Mouse (Mus musculus) forebrain, postnatal 0 days (tissue): ENCODE measurements at regions not wholly inside any gene's neighbourhood (a gene's known extent, or its start where the extent isn't known, plus 50 kb on each side); places are given as distances from the start of the nearest gene placed in this dataset.

Source experiments
- ATAC-seq: fragments of 200-750 bp; cut with Nextera tagmentation; 2 replicates; pipeline ENCODE4 v1.8.0; 2017; ENCODE audit warnings: mild to moderate bottlenecking, moderate library complexity
- DNase-seq: peaks from one replicate; pipeline ENCODE4 v3.0.0-alpha.2; 2015
- H3K27ac ChIP-seq: fragments of 300-500 bp; sonication (generic); 2 replicates; pipeline ENCODE4 v1.5.1; 2014; ENCODE audit warnings: low read depth, mild to moderate bottlenecking, antibody characterized with exemption, low read length, moderate library complexity, mixed read lengths
- H3K27me3 ChIP-seq: fragments of 300-500 bp; sonication (generic); 2 replicates; pipeline ENCODE4 v1.6.1; 2014; ENCODE audit warnings: mild to moderate bottlenecking, low read length, mixed read lengths; ENCODE audit not compliant: insufficient read depth
- H3K36me3 ChIP-seq: fragments of 300-500 bp; sonication (generic); 2 replicates; pipeline ENCODE4 v1.6.1; 2014; ENCODE audit warnings: mild to moderate bottlenecking, moderate library complexity; ENCODE audit not compliant: insufficient read depth
- H3K4me1 ChIP-seq: fragments of 300-500 bp; sonication (generic); 2 replicates; pipeline ENCODE4 v1.6.1; 2014; ENCODE audit warnings: antibody characterized with exemption; ENCODE audit not compliant: insufficient read depth
- H3K4me2 ChIP-seq: fragments of 300-500 bp; sonication (generic); 2 replicates; pipeline ENCODE4 v1.6.1; 2014; ENCODE audit warnings: low read depth, mild to moderate bottlenecking, moderate library complexity
- H3K4me3 ChIP-seq: fragments of 300-500 bp; sonication (generic); 2 replicates; pipeline ENCODE4 v1.5.1; 2014; ENCODE audit warnings: low read depth, low read length, mixed read lengths
- H3K9ac ChIP-seq: fragments of 300-500 bp; sonication (generic); 2 replicates; pipeline ENCODE4 v1.6.1; 2014; ENCODE audit warnings: mild to moderate bottlenecking
- H3K9me3 ChIP-seq: fragments of 300-500 bp; sonication (generic); 2 replicates; pipeline ENCODE4 v1.6.1; 2016; ENCODE audit warnings: low read length
- CTCF ChIP-seq: sonication (generic); IDR thresholded peaks from 2 replicates; pipeline ENCODE4 v1.5.1; 2016; ENCODE audit warnings: antibody characterized with exemption, control low read depth, low read depth
- WGBS: fragments of 180-500 bp; shearing (Covaris S2); extraction: QIAGEN DNeasy Blood & Tissue Kit; methylation state at CpG from one replicate; pipeline ENCODE4 v1.1.7; 2014; 5-methylcytosine and 5-hydroxymethylcytosine counted together

DNA sequence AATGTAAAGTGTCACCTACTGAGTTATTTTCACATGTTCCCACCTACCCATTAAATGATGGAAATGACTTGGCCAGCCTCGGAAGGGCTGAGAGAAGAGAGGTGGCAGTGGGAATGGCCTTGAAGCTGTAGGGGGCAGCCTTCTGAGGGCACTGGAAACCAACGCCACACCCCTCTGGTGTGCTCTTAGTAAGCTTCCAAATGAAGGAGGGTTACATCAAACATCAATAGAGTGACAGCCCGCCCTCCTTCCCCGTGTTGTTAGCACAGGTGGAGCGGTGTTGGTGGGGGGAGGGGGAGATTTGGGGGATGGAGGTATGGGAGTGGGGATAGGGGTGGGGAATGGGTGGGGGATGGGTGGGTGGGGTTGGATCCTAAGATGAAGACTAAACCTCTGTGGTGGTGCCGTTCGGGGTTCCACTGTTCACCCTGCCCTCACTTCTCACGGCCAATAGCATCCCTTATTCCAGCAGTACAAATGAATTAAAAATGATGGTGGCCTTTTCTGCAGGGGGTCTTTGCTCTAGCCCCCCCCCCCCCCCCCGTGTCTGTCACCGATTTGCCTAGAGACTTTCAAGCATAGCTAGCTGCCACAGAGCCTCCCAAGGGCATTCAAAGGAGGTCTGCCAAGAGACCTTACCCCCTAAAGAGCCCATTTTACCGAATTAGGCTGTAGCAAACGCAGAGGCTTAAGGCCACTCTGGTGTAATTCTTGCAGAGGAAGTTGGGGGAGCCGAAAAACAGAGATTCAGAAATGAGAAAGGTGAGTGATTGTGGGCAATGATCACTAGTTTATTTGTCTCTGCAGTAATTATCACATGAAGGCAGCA is 267.4 kb upstream of the Kazn start:
- Histone ChIP-seq H3K4me1 (no peaks in the 10 kb centered on the region; the same call in 1 of the 2 replicates), H3K27me3 (no peaks in the 10 kb centered on the region), H3K9me3 (no peaks in the 10 kb centered on the region), H3K4me3 (no peak overlapping the region), H3K36me3 (no peaks in the 10 kb centered on the region), H3K4me2 (no peak overlapping the region), H3K27ac (no peak overlapping the region), H3K9ac (no peak overlapping the region)
- DNase-seq (no peak), ATAC-seq (no peak)
- no peak for TF ChIP-seq CTCF
- whole genome bisulfite sequencing: 12% methylated on average over 13 of the region's 13 CpGs

DNA sequence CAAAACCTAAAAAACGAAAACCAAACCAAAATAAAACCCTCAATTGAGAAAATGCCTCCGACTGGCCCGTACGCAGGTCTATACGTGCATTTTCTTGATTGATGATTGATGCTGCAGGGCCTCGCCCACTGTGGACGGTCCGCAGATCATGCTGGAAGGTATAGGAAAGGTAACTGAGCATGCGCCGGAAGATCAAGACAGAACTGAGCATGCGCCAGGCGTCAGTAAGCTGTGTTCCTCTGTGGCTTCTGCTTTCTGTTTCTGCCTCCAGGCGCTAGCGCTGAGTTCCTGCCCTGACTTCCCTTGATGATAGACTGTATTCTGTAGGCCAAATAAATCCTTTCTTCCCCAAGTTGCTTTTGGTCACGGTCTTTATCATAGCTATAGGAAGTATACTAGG is 264.6 kb upstream of the Kazn start:
- WGBS: 96% methylated on average over 15 of the region's 15 CpGs
- H3K9ac ChIP-seq: no peak overlapping the region
- H3K27ac ChIP-seq: no peak overlapping the region
- H3K9me3 ChIP-seq: no peaks in the 10 kb centered on the region
- no peak for TF ChIP-seq CTCF
- ATAC-seq: no peak
- no peaks in the 10 kb centered on the region for H3K36me3 ChIP-seq
- H3K27me3 ChIP-seq: no peaks in the 10 kb centered on the region
- no peaks in the 10 kb centered on the region; the same call in 1 of the 2 replicates for H3K4me1 ChIP-seq
- no peak overlapping the region for H3K4me2 ChIP-seq
- no peak for DNase-seq
- H3K4me3 ChIP-seq: no peak overlapping the region

DNA sequence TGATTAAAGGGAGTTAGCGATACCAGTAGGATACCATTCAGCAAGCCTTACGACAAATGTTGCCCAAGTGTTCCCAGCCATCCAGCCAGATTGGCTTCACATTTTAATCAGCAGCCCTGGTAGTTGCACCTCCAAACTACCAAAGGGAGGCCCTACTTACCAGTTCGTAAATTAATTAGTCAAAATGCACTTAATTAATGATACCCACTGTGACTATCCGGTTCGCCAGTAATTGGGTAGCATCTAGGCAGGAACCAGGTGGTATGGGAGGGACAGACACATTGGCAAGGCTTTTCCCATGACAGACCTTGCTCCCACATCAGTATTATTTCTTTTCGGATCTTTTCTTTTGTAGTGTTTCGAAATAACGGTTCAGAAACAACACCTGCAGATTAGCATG is 262.0 kb upstream of the Kazn start:
- no peaks in the 10 kb centered on the region for H3K4me1 ChIP-seq
- no peaks in the 10 kb centered on the region for H3K36me3 ChIP-seq
- DNase-seq: no peak
- H3K9me3 ChIP-seq: no peaks in the 10 kb centered on the region
- no peak overlapping the region for H3K27ac ChIP-seq
- no peaks in the 10 kb centered on the region for H3K27me3 ChIP-seq
- no peak overlapping the region for H3K9ac ChIP-seq
- no peak for TF ChIP-seq CTCF
- no peak overlapping the region for H3K4me3 ChIP-seq
- ATAC-seq: no peak
- no peak overlapping the region for H3K4me2 ChIP-seq
- WGBS: 50% methylated on average over 8 of the region's 8 CpGs

DNA sequence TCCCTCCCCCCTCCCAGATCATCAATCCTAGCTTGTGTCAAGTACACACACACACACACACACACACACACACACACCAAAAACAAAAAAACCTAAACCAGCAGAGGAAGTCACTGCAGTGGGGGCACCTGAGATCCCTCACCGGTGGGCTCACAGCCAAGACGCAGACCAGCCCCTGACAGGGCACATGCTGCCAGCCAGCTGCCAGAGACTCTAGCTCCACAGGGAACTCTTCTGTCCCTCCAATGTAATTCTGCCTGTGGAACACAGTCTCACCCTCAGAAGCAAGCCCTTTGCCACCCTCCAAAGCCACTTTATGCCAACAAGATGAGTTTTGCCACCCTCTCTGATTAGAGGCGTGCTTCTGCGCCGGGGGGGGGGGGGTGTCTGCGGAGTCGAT is 261.3 kb upstream of the Kazn start:
- no peak for ATAC-seq

DNA sequence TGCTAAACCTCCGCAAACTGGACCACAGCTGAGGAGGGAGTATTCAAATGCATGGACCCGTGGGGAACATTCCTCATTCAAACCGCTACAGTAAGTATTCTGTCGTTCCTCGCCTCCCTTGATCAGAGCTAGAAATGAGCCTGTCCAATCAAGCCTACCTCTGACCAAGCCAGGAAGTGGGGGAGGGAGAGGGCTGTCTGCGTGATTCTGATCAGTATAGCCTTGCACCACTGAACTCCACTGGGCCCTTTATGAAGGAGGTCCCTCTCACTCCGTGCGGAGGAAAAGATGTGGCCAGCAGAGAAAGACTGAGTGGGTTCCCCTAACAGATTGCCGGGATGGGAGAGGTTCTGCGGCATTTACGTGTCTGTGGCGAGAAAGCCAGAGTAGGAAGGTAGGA is 257.4 kb upstream of the Kazn start:
- Histone ChIP-seq H3K27me3 (no peaks in the 10 kb centered on the region), H3K4me1 (no peaks in the 10 kb centered on the region), H3K9me3 (no peaks in the 10 kb centered on the region), H3K4me2 (no peak overlapping the region), H3K4me3 (no peak overlapping the region), H3K36me3 (no peaks in the 10 kb centered on the region), H3K9ac (no peak overlapping the region), H3K27ac (no peak overlapping the region)
- TF ChIP-seq CTCF: no peak
- no peak for ATAC-seq
- WGBS: 55% methylated on average over 12 of the region's 12 CpGs
- DNase-seq: no peak

More for the DNA sequence above, 261.3 kb upstream of the Kazn start:
- H3K9me3 ChIP-seq: no peaks in the 10 kb centered on the region
- H3K36me3 ChIP-seq: no peaks in the 10 kb centered on the region
- no peak for TF ChIP-seq CTCF
- H3K9ac ChIP-seq: no peak overlapping the region
- no peaks in the 10 kb centered on the region for H3K4me1 ChIP-seq
- H3K27ac ChIP-seq: no peak overlapping the region
- no peaks in the 10 kb centered on the region for H3K27me3 ChIP-seq
- DNase-seq: no peak
- WGBS: 45% methylated on average over 7 of the region's 7 CpGs
- H3K4me2 ChIP-seq: no peak overlapping the region
- no peak overlapping the region for H3K4me3 ChIP-seq

DNA sequence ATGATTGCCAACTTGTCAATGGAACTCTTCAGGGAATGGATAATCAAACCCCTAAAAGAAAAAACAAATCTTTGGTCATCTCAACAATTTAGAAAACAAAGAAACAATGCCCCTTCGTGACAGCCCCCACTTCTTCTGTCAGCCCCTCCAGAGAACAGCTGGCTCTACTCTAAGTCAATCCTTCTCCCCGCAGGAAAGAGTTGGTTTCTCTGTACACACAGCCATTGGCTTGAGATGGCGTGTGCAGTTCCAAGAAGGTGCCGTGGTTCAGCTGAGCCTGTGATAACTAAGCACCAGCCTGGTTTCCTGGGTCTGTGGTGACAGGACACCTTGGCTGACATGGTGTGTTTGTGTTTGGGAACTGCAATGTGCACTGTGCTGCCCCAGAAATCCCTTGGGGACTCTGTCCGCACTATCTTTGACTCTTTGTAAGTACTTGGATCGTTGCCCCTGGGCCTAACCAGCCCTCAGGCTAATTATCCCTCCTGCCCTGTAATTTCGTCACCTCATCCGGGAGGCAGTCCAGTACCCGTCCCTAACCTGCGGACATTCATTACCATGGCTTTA is 253.8 kb upstream of the Kazn start:
- Histone ChIP-seq H3K4me2 (no peak overlapping the region), H3K4me3 (no peak overlapping the region), H3K9ac (no peak overlapping the region), H3K9me3 (no peaks in the 10 kb centered on the region), H3K4me1 (no peaks in the 10 kb centered on the region), H3K27me3 (no peaks in the 10 kb centered on the region), H3K27ac (no peak overlapping the region), H3K36me3 (no peaks in the 10 kb centered on the region)
- 67% methylated on average over 10 of the region's 10 CpGs for WGBS
- no peak for TF ChIP-seq CTCF
- DNase-seq: no peak
- ATAC-seq: no peak

DNA sequence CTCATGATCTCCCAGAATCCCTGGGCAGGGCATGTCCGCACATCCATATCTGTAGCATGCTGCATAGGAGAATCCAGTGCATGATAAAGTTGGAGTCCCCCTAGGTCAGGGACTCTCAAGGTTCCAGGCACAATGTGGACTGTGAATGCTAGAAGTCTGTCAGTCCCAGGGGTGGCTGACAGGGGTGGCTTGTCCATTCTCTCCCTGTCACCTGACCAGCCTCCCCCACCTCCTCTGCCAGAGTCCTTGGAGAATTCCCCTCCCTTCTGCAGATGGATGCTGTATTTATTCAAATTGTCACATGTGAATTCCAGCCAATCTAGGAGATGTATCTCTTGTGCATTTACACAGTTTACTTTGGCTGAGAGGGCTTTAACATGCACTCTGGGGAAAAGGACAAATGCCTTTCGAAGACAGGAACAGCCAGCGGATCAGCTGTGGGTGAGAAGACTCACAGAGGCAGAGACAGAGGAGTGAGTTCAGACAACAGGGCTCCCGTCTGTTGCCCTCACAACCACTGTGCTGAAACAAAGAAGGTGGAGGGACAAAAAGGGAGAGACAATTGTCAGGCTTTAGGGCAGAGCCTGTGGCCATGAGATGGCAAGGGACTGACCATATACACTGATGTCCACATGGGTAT is 246.7 kb upstream of the Kazn start:
- DNase-seq (no peak), ATAC-seq (no peak)
- TF ChIP-seq CTCF: no peak

More for the DNA sequence above, 246.7 kb upstream of the Kazn start:
- Histone ChIP-seq H3K4me2 (no peak overlapping the region), H3K4me3 (no peak overlapping the region), H3K27me3 (no peaks in the 10 kb centered on the region), H3K9ac (no peak overlapping the region), H3K4me1 (no peaks in the 10 kb centered on the region), H3K36me3 (no peaks in the 10 kb centered on the region), H3K27ac (no peak overlapping the region), H3K9me3 (no peaks in the 10 kb centered on the region)
- WGBS: 76% methylated on average over 4 of the region's 4 CpGs
